Mouse (Mus musculus) intestine, postnatal 0 days (tissue): ENCODE data around the gene Rad9b. TPM values are rescaled to one million over a fixed set of nuclear protein-coding genes. Genes with fewer than 3 reads are reported as not detected.

Experiments used
- ATAC-seq: fragments of 200-750 bp; cut with Nextera tagmentation; 2 replicates; pipeline ENCODE4 v1.8.0; 2017; ENCODE audit warnings: mild to moderate bottlenecking, moderate TSS enrichment, moderate library complexity
- H3K27ac ChIP-seq: fragments of 300-500 bp; sonication (generic); 2 replicates; pipeline ENCODE4 v1.5.1; 2014; ENCODE audit warnings: mild to moderate bottlenecking, low read depth, low read length, moderate library complexity
- H3K27me3 ChIP-seq: fragments of 300-500 bp; sonication (generic); replicated peaks from 2 replicates; pipeline ENCODE4 v1.6.1; 2014; ENCODE audit warnings: low read length, mixed read lengths; ENCODE audit not compliant: control insufficient read depth, insufficient read depth
- H3K36me3 ChIP-seq: fragments of 300-500 bp; sonication (generic); 2 replicates; pipeline ENCODE4 v1.6.1; 2014; ENCODE audit warnings: mild to moderate bottlenecking, moderate library complexity; ENCODE audit not compliant: control insufficient read depth, insufficient read depth
- H3K4me1 ChIP-seq: fragments of 300-500 bp; sonication (generic); replicated peaks from 2 replicates; pipeline ENCODE4 v1.6.1; 2014; ENCODE audit warnings: antibody characterized with exemption, low read length, mixed read lengths; ENCODE audit not compliant: control insufficient read depth, insufficient read depth
- H3K4me2 ChIP-seq: fragments of 300-500 bp; sonication (generic); replicated peaks from 2 replicates; pipeline ENCODE4 v1.6.1; 2014; ENCODE audit warnings: low read depth, mild to moderate bottlenecking, moderate library complexity
- H3K4me3 ChIP-seq: fragments of 300-500 bp; sonication (generic); 2 replicates; pipeline ENCODE4 v1.5.1; 2014; ENCODE audit warnings: low read depth, low read length
- H3K9ac ChIP-seq: fragments of 300-500 bp; sonication (generic); 2 replicates; pipeline ENCODE4 v1.6.1; 2014; ENCODE audit warnings: mild to moderate bottlenecking, low read depth, low read length
- H3K9me3 ChIP-seq: fragments of 300-500 bp; sonication (generic); 2 replicates; pipeline ENCODE4 v1.6.1; 2016; ENCODE audit warnings: mixed run types; ENCODE audit not compliant: control insufficient read depth
- CTCF ChIP-seq: sonication (generic); IDR thresholded peaks from 2 replicates; pipeline ENCODE4 v1.5.1; 2016; ENCODE audit warnings: low read depth, mild to moderate bottlenecking, control low read depth, antibody characterized with exemption, moderate library complexity
- WGBS: fragments of 180-500 bp; shearing (Covaris S2); extraction: QIAGEN DNeasy Blood & Tissue Kit; methylation state at CpG from one replicate; pipeline ENCODE4 v1.1.7; 2014; 5-methylcytosine and 5-hydroxymethylcytosine counted together
- polyA plus RNA-seq: library from polyadenylated mRNA; unstranded; fragments of >200 nt; fragmentation: Nextera tagmentation; extraction: Ambion mirVana; gene quantifications from 2 replicates; pipeline ENCODE4 v1.2.1, GENCODE M21; 2015

Rad9b gene
- polyA plus RNA-seq, 1 experiment from 2014 or later = 4.6 TPM

- no peak overlapping the region for H3K27ac ChIP-seq
These were observed 45.8 kb upstream of the Rad9b start for GRCm38 (mm10) chr5:122399871-122400270.

GRCm38 (mm10) chr5:122397495-122397894, 43.5 kb upstream of the Rad9b start:
- Histone ChIP-seq H3K27me3 (no peaks in the 10 kb centered on the region), H3K4me2 (no peak overlapping the region), H3K4me3 (no peak overlapping the region), H3K9me3 (no peaks in the 10 kb centered on the region), H3K27ac (no peak overlapping the region), H3K9ac (no peak overlapping the region), H3K4me1 (no peaks in the 10 kb centered on the region), H3K36me3 (peaks cover 41% of the 10 kb centered on the region)
- no peak for TF ChIP-seq CTCF
- WGBS = 86% methylated on average over 8 of the region's 8 CpGs
- no peak for ATAC-seq

More at GRCm38 (mm10) chr5:122399871-122400270, 45.8 kb upstream of the Rad9b start:
- H3K4me1 ChIP-seq = no peaks in the 10 kb centered on the region
- WGBS = 80% methylated on average over 8 of the region's 8 CpGs
- H3K4me3 ChIP-seq = no peak overlapping the region
- TF ChIP-seq CTCF = no peak
- peaks cover 65% of the 10 kb centered on the region for H3K36me3 ChIP-seq
- H3K27me3 ChIP-seq = no peaks in the 10 kb centered on the region
- H3K9me3 ChIP-seq = no peaks in the 10 kb centered on the region
- no peak for ATAC-seq
- H3K4me2 ChIP-seq = no peak overlapping the region
- H3K9ac ChIP-seq = no peak overlapping the region

DNA sequence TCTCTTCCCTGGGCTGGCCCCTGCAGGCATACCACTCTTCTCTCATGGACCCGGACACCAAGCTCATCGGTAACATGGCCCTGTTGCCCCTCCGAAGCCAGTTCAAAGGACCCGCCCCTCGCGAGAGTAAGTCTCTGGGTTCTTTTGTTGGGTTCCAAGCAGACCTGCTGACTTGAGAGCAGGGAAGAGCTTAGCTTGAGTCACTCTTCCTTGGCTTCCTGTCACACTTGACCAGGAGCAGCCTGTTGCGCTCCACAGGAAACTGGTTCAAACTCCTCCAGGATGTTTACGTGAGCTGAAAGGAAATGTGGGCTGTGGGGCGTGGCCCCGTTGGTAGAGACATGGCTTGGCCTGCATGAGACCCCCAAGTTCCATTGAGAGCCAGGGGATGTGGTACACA, 42.8 kb upstream of the Rad9b start:
- Histone ChIP-seq H3K36me3 (peaks cover 34% of the 10 kb centered on the region), H3K9me3 (no peaks in the 10 kb centered on the region), H3K4me2 (no peak overlapping the region), H3K27ac (peak overlapping the region; percentile 15; the same call in 1 of the 2 replicates), H3K27me3 (no peaks in the 10 kb centered on the region), H3K9ac (no peak overlapping the region), H3K4me1 (no peaks in the 10 kb centered on the region), H3K4me3 (no peak overlapping the region)
- TF ChIP-seq CTCF = no peak
- 87% methylated on average over 10 of the region's 10 CpGs for WGBS
- no peak for ATAC-seq

GRCm38 (mm10) chr5:122393887-122394286, 39.9 kb upstream of the Rad9b start:
- ATAC-seq = 0 out of 2 replicates have a peak, but pooled peaks have one; percentile 19
- Histone ChIP-seq H3K27ac (no peak overlapping the region), H3K27me3 (no peaks in the 10 kb centered on the region), H3K4me1 (no peaks in the 10 kb centered on the region), H3K4me3 (no peak overlapping the region), H3K36me3 (peaks cover 16% of the 10 kb centered on the region), H3K4me2 (no peak overlapping the region), H3K9ac (no peak overlapping the region), H3K9me3 (no peaks in the 10 kb centered on the region)
- WGBS = 52% methylated on average over 2 of the region's 2 CpGs
- TF ChIP-seq CTCF = peak; percentile 86

- 9% methylated on average over 19 of the region's 19 CpGs for WGBS
- H3K4me1 ChIP-seq = no peaks in the 10 kb centered on the region
- peak overlapping the region; percentile 87 for H3K27ac ChIP-seq
These were observed 38.4 kb upstream of the Rad9b start for GRCm38 (mm10) chr5:122392227-122393004.

GRCm38 (mm10) chr5:122391786-122392180, 37.8 kb upstream of the Rad9b start, which contains the start of gene Arpc3:
Gene Arpc3, plus strand, starts transcription at chr5:122391878.
- peak within 1 kb of the TSS; percentile 90 for H3K9ac ChIP-seq
- no peaks in the 10 kb centered on the region for H3K36me3 ChIP-seq
- 0% methylated on average over 39 of the region's 39 CpGs for WGBS
- H3K27ac ChIP-seq = peak within 1 kb of the TSS; percentile 87
- TF ChIP-seq CTCF = peak; percentile 93
- H3K9me3 ChIP-seq = no peaks in the 10 kb centered on the region
- H3K4me1 ChIP-seq = no peaks in the 10 kb centered on the region
- peak within 1 kb of the TSS; percentile 67 for H3K4me2 ChIP-seq
- peak; percentile 81 for ATAC-seq
- H3K4me3 ChIP-seq = peak within 1 kb of the TSS; percentile 83
- no peaks in the 10 kb centered on the region for H3K27me3 ChIP-seq

More at GRCm38 (mm10) chr5:122392227-122393004, 38.4 kb upstream of the Rad9b start:
- no peaks in the 10 kb centered on the region for H3K27me3 ChIP-seq
- peaks cover 3% of the 10 kb centered on the region; the same call in 1 of the 2 replicates for H3K36me3 ChIP-seq
- TF ChIP-seq CTCF = no peak
- peak overlapping the region; percentile 67 for H3K4me2 ChIP-seq
- H3K9ac ChIP-seq = peak overlapping the region; percentile 90
- H3K9me3 ChIP-seq = no peaks in the 10 kb centered on the region
- H3K4me3 ChIP-seq = peak overlapping the region; percentile 83
- ATAC-seq = peak; percentile 49
